Mouse (Mus musculus): ENCODE data around the gene Myh4. TPM values are rescaled to one million over a fixed set of nuclear protein-coding genes. Genes with fewer than 3 reads are reported as not detected.

Myh4 gene
- total RNA-seq (2017): not detected in 3 replicates

- no peak for ATAC-seq (replicated peaks; ENCODE audit: insufficient number of reproducible peaks, low FRiP score, low TSS enrichment, poor library complexity, severe bottlenecking)
These were observed at the start of gene Myh4 for GRCm38 (mm10) chr11:67237481-67238079. Gene Myh4, plus strand, starts transcription at chr11:67238029.

GRCm38 (mm10) chr11:67190316-67190715, 47.5 kb upstream of the Myh4 start:
- no peak for ATAC-seq (replicated peaks; ENCODE audit: insufficient number of reproducible peaks, low FRiP score, low TSS enrichment, poor library complexity, severe bottlenecking)

- ATAC-seq (replicated peaks; ENCODE audit: insufficient number of reproducible peaks, low FRiP score, low TSS enrichment, poor library complexity, severe bottlenecking): no peak
These were observed 47.0 kb upstream of the Myh4 start for GRCm38 (mm10) chr11:67190814-67191213.

GRCm38 (mm10) chr11:67191496-67191895, 46.3 kb upstream of the Myh4 start:
- ATAC-seq (replicated peaks; ENCODE audit: insufficient number of reproducible peaks, low FRiP score, low TSS enrichment, poor library complexity, severe bottlenecking): no peak

- ATAC-seq (replicated peaks; ENCODE audit: insufficient number of reproducible peaks, low FRiP score, low TSS enrichment, poor library complexity, severe bottlenecking): no peak
These were observed 38.5 kb upstream of the Myh4 start for GRCm38 (mm10) chr11:67199321-67199720.

- no peak for ATAC-seq (replicated peaks; ENCODE audit: insufficient number of reproducible peaks, low FRiP score, low TSS enrichment, poor library complexity, severe bottlenecking)
These were observed 38.1 kb upstream of the Myh4 start, which contains the start of gene Myh1 for GRCm38 (mm10) chr11:67199752-67200151. Gene Myh1, plus strand, starts transcription at chr11:67200052.

GRCm38 (mm10) chr11:67204766-67205165, 33.1 kb upstream of the Myh4 start:
- no peak for ATAC-seq (replicated peaks; ENCODE audit: insufficient number of reproducible peaks, low FRiP score, low TSS enrichment, poor library complexity, severe bottlenecking)

- no peak for ATAC-seq (replicated peaks; ENCODE audit: insufficient number of reproducible peaks, low FRiP score, low TSS enrichment, poor library complexity, severe bottlenecking)
These were observed 16.0 kb upstream of the Myh4 start for GRCm38 (mm10) chr11:67221803-67222202.

- no peak for ATAC-seq (replicated peaks; ENCODE audit: insufficient number of reproducible peaks, low FRiP score, low TSS enrichment, poor library complexity, severe bottlenecking)
These were observed 13.4 kb upstream of the Myh4 start for GRCm38 (mm10) chr11:67224466-67224865.

GRCm38 (mm10) chr11:67228731-67229130, 9.1 kb upstream of the Myh4 start:
- ATAC-seq (replicated peaks; ENCODE audit: insufficient number of reproducible peaks, low FRiP score, low TSS enrichment, poor library complexity, severe bottlenecking): no peak

GRCm38 (mm10) chr11:67229166-67229565, 8.7 kb upstream of the Myh4 start:
- ATAC-seq (replicated peaks; ENCODE audit: insufficient number of reproducible peaks, low FRiP score, low TSS enrichment, poor library complexity, severe bottlenecking): no peak

- no peak for ATAC-seq (replicated peaks; ENCODE audit: insufficient number of reproducible peaks, low FRiP score, low TSS enrichment, poor library complexity, severe bottlenecking)
These were observed 7.9 kb upstream of the Myh4 start for GRCm38 (mm10) chr11:67229946-67230345.

- ATAC-seq (replicated peaks; ENCODE audit: insufficient number of reproducible peaks, low FRiP score, low TSS enrichment, poor library complexity, severe bottlenecking): no peak
These were observed 2.0 kb upstream of the Myh4 start for GRCm38 (mm10) chr11:67235639-67236358.

- no peak for ATAC-seq (replicated peaks; ENCODE audit: insufficient number of reproducible peaks, low FRiP score, low TSS enrichment, poor library complexity, severe bottlenecking)
These were observed 1.0 kb upstream of the Myh4 start for GRCm38 (mm10) chr11:67236799-67237198.

GRCm38 (mm10) chr11:67241051-67241450, 3.2 kb downstream of the Myh4 start:
- no peak for ATAC-seq (replicated peaks; ENCODE audit: insufficient number of reproducible peaks, low FRiP score, low TSS enrichment, poor library complexity, severe bottlenecking)

GRCm38 (mm10) chr11:67253691-67254090, 15.9 kb downstream of the Myh4 start:
- ATAC-seq (replicated peaks; ENCODE audit: insufficient number of reproducible peaks, low FRiP score, low TSS enrichment, poor library complexity, severe bottlenecking): no peak

- no peak for ATAC-seq (replicated peaks; ENCODE audit: insufficient number of reproducible peaks, low FRiP score, low TSS enrichment, poor library complexity, severe bottlenecking)
These were observed 19.2 kb downstream of the Myh4 start for GRCm38 (mm10) chr11:67257048-67257447.

- no peak for ATAC-seq (replicated peaks; ENCODE audit: insufficient number of reproducible peaks, low FRiP score, low TSS enrichment, poor library complexity, severe bottlenecking)
These were observed 23.1 kb downstream of the Myh4 start for GRCm38 (mm10) chr11:67260956-67261355.

GRCm38 (mm10) chr11:67276601-67277174, 38.9 kb downstream of the Myh4 start, which contains the start of gene Myh8:
Gene Myh8, plus strand, starts transcription at chr11:67277124.
- ATAC-seq (replicated peaks; ENCODE audit: insufficient number of reproducible peaks, low FRiP score, low TSS enrichment, poor library complexity, severe bottlenecking): no peak

- no peak for ATAC-seq (replicated peaks; ENCODE audit: insufficient number of reproducible peaks, low FRiP score, low TSS enrichment, poor library complexity, severe bottlenecking)
These were observed 55.6 kb downstream of the Myh4 start for GRCm38 (mm10) chr11:67293440-67293839.
